Mouse (Mus musculus) thymus, postnatal 14 days (tissue): ENCODE results near the gene Arpc1b.
A peak's percentile ranks its signal among the peaks of the same experiment; 100 is the strongest.

Experiments
- DNase-seq: peaks from one replicate; pipeline ENCODE4 v3.0.0; 2021

The Arpc1b gene

DNA sequence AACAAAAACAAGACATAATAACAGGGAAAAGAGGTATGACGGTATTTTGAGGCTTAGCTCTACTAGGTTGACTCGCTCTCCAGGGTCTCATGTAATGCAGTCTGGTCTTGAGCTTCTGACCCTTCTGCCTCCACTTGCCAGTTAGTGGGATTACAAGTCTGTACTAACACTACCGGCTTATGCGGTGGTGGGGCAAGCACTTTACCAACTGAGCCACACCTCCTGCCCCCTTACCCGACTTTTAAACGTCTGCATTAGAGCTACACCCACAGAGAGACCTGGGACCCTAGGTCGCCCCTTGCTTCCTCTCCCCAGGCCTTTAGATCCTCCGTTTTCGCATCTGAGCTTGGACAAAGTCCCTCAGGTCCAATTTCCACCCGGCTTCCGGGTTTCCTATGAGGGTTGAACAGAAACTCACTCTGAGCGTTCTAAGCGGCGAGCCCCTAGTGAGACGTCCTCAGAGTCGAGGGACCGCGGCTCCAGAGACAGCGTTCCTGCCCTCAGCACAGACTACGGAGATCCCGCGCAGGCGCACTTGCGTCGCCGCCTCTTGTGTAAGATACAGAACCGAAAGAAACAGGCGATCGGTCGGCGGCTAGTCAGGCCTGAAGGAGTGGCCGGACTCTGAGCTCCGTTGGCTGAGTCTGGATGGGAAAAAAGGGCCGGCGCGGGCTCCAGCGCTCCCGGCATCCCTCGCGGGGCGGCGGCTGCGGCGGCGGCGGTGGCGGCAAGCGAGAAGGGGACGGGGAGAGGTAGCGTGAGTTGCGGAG lies 52.7 kb downstream of the Arpc1b start, which contains the start of the genes Ptcd1 and Cpsf4:
Ptcd1 (minus strand) TSS at position 573 of the 770 bp plus-strand sequence.
Cpsf4 (plus strand) TSS at position 678 of the 770 bp plus-strand sequence.
- DNase-seq = peak; percentile 99

DNA sequence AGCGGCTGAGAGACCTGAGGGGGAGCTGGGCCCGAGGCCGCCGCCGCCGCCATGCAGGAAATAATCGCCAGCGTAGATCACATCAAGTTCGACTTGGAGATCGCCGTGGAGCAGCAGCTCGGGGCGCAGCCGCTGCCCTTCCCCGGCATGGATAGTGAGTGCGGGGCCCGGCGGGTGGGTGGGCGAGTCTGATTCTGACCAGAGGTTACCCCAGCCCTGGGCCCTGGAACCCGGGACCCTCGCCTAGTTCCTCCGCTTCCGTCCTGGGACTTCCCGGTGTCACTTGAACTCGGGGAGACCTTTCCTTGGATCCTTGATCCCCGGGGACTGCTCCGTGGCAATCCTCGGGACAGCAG lies 53.3 kb downstream of the Arpc1b start:
- no peak for DNase-seq

DNA sequence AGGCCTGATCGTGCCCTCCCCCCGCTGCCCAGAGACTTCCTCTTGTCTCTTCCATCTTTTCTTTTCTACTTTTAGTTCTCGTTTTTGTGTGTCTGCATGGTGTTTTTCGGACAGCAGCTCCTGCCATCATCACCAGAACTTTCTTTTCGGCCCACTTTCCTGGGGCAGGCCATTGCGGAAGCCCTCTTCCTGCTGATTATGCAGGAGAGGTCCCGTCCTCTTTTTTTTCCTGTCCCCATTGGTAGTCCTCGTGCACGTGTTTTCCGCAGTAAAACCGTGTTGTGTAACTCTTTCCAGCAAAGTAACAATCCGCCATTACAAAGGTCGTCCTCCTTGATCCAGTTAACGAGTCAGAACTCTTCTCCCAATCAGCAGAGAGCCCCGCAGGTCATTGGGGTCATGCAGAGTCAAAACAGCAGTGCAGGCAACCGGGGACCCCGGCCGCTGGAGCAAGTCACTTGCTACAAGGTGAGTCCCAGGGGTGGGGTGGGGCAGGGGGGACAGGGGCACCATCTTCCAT lies 64.5 kb downstream of the Arpc1b start:
- DNase-seq = no peak
